Mouse (Mus musculus) kidney, adult 9 months (tissue): Measurements from ENCODE around the gene Lce1m.
A peak's percentile ranks its signal among the peaks of the same experiment; 100 is the strongest.
"Not testable (repeated sequence)": the region's sequence is repeated elsewhere in the genome, so short reads cannot be mapped to it uniquely, and the experiment has no call there.

Experiments
- DNase-seq: peaks from one replicate; pipeline ENCODE4 v3.0.0; 2022

The Lce1m gene

DNA sequence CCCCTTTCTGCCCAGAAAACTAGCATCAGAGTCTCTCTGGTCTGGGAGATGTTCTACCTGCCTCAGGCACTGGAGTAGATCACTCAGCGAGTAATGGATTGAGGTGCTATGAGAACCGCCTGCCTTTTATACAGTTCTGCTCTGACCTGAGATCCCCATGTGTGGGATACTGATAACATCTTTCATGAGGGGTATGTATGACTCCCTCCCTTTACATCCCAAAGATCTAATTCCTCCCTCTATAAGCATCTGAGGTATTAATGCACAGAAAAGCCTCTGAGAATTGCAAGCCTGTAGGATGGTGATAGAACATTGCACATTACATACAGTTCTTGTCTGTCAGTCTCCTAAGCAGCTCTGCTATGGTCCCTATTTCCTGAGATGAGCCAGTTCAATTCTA lies at the start of gene Lce1m:
Gene Lce1m (minus strand): TSS at position 101 of the 400 bp plus-strand sequence.
- no peak for DNase-seq

DNA sequence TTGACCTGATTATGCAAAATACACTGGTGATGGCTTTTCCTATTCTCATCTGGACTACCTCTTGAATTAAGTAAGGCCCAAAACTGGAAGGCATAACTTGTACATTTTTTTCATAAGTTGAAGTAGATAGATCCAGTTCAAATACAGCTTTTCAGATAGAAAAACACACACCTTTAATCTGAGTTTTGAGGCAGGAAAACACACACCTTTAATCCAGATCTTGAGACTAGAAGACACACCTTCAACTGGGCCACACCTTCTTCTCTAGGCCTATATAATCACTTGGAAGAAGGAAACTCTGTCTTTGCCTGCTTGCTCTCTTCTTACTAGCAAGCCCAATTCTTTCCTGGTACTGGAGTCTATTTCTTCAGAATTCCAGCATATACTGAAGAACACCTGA lies 49.7 kb upstream of the Lce1m start, which contains the start of gene Gm4858:
Gene Gm4858 (plus strand): TSS at position 301 of the 400 bp plus-strand sequence.
- not testable (repeated sequence) for DNase-seq

DNA sequence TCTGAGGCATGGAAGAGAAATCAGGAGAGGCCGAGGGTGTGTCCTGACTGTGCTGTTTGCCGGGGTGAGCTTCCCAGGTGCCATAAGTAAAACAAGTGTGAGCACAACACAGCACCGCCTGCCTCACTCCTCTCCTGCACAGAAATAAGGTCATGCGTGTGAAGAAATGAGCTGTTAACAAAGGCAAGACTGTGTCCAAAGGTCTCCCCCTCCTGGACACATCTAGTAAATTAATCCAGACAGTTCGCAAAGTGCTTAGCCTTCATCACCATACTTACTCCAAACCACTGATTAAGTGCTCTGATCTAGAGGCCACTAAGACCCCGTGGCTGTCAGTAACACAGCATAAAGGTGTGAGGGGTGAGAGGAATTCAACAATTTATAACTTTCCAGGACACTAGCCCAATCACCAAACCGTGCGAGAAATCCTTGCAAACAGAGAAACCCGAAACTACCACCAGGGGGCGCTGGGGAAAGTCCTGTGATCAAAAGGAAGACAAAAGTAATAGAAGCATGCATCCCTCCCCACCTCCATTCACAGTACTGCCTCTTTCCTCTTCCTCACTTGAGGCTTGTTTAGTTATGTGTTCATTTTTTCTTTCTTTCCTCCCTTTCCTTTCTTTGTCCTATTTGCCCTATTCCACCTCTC lies 34.1 kb upstream of the Lce1m start:
- DNase-seq, result no peak

DNA sequence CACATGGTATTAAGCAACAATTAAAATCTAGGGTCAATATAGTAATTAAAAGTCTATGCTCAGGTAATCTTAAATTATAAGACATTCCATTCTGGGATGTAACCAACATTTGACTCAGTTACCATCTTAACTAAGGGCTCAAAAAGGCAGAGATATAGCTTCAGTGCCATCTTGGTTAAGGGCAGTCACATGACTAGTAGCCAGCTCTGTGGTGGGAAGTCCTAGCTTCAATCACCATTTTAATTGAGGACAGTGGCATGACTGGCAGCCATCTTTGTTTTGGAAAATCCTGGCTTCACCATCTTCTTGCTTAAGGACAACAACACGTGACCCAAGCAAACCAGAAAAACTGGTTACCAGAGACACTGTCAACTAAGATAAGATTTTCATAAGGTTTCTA lies 31.3 kb upstream of the Lce1m start:
- no peak for DNase-seq

DNA sequence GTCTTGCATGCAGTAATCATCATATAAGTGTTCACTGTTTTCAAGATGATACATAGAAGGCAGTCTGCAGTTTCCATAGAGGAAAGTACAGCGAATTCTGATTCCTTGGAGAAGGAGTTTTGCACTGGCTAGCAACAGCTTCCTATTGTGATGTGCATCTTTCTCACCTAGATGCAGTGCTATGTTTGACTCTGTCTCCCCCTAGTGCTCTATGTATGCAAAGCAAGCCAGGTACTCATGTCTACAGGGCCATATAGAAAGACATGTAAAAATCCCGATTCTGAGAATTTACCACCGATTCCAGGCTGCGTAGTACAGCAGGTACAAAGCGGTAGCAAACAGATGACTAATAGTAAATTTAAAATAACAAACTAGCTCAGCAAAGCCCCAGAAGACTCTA lies 12.6 kb upstream of the Lce1m start:
- DNase-seq, result peak; percentile 39

DNA sequence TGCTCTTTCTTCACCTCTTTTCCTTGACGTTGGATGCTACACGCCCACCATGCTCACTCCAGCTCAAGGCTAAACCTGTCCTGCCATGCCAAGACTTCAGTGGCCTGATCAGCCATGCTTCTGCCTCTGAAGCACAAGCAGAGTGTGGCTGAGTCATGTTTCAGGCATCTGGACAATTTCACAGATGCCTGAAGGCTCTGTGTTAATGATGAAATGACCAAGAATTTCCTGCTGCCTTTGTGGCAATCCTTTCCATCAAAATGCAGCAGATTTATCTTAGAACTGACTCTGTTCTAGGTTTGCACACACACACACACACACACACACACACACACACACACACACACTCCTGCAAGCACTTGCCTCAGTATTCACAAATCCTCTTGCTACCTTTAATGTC lies 6.6 kb upstream of the Lce1m start:
- no peak for DNase-seq

DNA sequence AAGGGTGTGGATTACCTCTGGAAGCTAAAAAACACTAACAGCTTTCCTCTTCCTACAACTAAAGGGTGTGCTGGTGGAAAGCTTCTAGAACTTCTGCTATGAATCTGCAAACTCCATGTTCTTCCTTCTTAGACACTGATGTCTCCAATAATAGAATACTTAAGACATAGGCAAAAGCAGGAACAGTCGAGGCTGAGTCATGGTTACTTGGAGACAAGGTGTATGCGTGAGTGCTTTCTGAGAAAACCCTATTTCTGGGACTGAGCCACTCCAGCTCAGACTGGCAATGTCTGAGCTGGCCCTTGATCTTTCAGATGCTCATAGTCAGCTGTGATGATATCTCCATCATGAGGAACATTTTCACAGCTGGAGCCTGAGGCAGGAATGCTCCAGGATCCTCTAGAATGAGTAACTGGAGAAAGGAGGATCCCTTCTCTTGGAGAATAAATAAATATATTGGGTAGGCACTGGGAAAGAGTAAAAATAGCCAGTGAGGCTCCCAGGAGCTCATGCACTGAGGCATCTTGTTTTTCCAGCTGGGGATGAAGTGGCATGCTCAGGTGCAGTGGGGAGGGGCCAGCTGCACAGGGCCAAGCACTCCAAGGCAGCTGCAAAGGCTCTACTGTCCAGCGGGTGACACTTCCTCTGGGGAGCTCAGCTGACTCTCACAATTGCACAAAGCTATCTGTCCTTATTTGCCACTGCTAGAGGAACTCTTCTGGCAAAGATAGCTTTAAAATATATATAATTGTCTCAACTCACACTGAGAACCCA lies 4.7 kb upstream of the Lce1m start:
- no peak for DNase-seq

DNA sequence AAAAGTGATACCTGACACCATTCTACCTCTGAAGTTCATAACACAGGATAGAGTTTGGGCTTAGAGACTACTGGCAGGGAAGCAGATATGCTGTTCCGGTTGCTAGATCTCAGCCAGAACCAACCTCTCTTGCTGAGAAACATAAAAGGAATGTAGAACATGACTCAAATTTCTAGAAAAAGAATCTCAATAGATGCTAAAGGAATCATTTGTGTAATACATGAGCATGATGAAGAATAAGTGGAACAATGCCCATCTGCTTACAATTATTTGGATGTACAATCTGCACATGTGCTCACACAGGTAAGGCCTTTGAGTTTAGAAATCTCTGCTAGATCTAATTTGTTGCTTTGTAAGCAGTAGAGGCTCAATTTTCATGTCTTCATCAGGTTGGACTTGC lies 2.3 kb upstream of the Lce1m start:
- DNase-seq, result no peak

DNA sequence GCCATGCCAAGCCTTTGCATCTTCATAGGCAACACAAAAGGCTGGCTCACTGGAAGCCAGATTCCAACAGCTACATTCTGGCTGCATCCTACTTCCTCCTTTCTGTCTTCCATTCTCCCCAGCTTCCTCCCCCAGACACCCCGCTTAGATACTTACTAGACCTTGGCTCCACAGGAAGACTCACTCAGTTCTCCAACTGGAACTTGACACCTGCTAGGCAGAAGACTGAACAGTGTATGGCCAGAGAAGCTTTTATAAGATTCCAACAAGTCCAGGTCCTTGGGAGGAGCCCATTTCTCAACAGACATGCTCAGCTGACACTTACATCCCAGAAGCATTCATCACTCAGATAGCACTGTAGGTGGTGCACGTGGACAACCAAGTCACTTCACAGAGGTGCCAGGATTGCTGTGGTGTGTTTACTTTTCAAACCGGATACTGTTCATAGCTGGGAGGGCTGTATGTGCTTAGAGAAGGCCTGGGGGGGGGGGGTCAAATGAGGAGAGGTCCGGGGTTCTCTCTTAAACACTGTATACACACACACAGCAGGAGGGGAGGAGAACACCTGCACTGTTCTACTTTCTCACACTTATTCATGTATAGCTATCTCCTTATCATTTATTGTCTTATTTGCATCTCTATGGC lies 3.3 kb downstream of the Lce1m start, which contains the start of gene Crct1:
Gene Crct1 (minus strand): TSS at position 228 of the 645 bp plus-strand sequence.
- DNase-seq, result no peak

DNA sequence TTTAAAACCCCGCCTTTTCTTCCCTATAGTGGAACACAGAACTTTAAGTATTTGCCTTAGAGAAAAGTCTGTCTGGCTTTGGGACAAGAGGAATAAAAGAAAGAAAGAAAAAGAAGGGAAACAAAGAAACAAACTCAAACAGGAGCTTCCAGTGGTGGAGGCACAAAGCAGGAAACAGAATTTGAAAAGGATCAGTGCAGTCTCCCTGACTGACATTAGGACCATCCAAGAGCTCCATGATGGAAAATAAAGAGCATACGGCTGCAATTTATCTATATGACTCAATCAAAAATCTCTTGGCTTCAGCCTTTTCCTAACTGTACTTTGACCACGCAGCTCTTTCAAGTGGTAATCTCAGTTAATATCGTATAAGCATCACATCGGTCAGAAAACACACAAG lies 4.0 kb downstream of the Lce1m start:
- no peak for DNase-seq

DNA sequence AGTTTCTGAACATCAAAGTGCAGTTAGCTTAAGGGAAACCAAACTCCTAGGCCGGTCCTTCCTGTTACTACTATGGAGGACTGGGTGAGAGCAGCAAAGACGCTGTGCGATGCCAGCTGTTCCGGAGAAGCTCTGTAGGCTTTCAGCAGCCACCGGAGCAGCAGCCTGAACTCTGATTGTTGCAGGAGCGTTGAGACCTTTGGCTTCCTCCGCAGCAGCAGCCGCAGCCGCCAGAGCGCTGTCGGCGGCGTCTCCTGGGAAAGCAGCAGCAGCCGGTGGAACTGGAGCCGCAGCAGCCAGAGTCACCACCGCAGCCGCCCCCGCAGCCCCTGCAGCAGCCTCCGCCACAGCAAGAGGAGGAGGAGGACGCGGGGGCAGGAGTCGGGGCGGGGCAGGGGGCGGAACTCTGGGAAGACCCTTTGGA lies 4.5 kb downstream of the Lce1m start:
- DNase-seq, result peak; percentile 11

DNA sequence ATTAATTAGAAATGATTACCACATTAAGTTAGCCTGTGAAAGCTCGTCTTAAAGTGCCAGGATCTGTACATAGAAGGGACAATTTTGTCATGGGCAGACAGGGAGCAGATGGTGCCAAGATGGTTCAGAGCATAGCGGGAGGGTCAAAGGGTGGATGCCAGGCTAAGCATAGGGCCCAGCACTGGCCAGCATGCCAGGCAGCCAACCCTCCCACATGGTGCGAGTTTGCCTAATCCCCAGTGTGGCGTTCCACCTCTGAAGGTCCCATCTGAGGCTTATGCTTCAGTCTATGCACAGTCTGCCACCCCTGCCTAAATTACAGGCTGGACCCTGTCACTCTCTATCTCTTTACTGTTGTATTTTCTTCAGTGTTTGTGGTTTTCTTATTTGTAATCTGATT lies 16.0 kb downstream of the Lce1m start:
- no peak for DNase-seq

DNA sequence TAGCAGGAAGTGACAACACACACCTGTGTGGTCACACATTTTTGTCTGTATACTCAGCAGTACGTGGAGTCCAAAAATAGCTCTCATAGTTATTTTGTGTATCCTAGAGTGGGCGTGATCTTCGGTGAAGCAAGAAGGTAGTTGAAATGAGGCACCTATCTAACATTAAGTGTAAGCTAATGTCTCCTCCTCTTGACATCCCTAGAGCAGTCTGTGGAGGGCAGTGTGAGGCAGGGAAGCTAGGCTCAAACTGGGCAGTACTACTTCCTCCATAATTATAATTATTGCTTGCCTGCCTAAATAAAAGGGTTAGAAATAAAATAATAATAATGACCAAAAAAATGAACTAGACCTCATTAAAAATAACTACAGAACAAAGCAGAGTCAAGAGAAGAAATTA lies 18.2 kb downstream of the Lce1m start:
- DNase-seq, result no peak

DNA sequence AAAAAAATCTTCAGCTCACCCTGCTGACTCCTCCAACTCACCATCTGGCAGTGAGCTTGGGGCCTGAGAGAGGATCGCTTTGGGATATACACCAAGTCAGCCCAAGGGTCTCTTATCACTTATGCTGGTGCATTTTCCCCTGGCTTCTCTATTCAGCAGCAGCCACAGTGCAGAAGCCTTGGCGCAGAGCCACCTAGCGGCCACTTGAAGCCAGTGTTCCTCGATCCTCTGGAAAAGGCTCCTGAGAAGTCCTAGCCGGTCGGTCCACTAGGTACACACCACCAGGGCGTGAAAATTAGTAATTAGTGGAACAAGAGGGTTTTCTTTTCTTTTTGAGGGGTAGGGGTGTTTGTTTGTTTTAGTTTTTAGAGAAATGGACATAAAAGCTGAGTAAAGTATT lies 20.2 kb downstream of the Lce1m start:
- peak; percentile 63 for DNase-seq

DNA sequence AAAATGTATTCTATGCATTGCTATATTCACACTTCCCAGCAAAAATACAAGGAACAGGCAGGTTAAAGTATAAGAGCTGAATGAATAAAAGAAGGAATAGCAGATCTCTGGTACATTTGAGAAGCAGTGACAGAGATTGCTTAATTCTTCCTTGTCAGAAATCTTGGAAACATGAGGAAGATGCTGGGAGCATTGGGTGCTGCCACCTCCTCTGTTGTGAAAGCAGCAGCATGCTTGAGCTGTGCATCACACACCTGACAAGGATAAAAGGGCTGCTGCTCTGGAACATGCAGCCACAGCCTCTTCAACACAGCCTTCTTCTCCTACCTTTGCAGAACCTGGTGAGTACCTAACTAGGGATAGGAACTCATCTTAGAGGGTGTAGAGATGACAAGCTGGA lies 26.9 kb downstream of the Lce1m start, which contains the start of gene Lce3f:
Gene Lce3f (plus strand): TSS at position 301 of the 400 bp plus-strand sequence.
- no peak for DNase-seq

DNA sequence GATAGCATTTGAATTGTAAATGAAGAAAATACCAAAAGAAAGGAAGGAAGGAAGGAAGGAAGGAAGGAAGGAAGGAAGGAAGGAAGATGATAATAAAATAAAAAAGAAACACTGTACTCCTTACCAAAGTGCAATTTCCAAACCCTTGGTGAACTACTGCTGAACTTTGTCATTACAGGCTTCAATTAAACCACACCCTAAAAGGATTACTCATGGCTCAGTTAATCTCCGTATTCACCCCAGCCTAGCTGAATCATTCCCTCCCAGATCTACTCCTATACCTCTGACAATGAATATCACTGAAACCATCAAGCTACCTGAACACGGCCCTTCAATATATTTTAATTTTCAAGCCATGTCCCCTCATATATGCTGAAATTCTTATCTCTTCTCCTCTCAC lies 40.4 kb downstream of the Lce1m start:
- no peak for DNase-seq
